Mouse (Mus musculus) adipose tissue, adult 10 weeks (tissue): ENCODE data around the gene Neil1. TPM values are rescaled to one million over a fixed set of nuclear protein-coding genes. Genes with fewer than 3 reads are reported as not detected.

Experiments
- polyA plus RNA-seq: library from polyadenylated mRNA; stranded (reverse); fragments of 350-450 nt; fragmentation: Illumina TruSeq; extraction: RNeasy Lipid Tissue Mini Kit (QIAGEN cat#74804); gene quantifications from one replicate; pipeline ENCODE4 v1.2.3, GENCODE M21; 2014; ENCODE audit warnings: low read depth, low replicate concordance

Neil1 gene
- 9.1 TPM for polyA plus RNA-seq

DNA sequence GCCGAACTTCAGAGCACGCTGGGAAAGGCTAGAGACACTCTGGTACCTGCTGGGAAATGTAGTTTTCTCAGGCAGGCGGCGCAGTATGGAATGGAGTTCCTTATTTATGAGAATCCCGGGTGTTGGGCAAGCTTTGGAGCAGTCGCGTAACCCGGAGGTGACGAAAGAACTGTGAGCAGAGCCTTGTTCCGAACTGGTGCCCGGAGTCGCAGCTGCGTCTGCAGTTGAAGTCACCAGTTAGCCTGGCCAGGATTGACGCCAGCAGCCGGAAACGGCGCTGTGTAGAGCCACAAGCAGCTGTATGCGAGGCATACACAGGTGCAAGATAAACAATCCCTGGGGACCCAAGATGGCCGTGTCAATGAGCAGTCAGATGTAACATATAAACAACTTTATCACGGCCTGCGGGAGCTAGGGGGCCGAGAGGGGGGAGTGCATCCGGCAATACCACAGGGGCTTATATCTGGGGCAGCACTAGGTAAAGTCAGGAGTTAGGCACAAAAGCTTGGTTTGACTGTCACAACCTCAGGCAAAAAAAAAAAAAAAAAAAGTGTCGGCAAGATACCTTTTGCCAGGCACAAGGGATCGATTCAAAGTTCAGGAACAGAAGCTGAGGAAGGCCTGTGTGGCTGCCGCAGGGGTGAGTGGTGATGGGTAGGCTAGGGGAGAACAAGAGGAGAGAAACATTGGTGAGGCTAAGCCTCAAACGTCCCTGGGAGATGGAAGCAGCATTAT lies at the start of gene Neil1:
Gene Neil1, minus strand, starts transcription at position 162 of the 735 bp plus-strand sequence.

GRCm38 (mm10) chr9:57158013-57158470 lies 9.9 kb upstream of the Neil1 start, which contains the start of gene Commd4:
Gene Commd4, minus strand, starts transcription at chr9:57158331.

GRCm38 (mm10) chr9:57130577-57131433 lies 17.3 kb downstream of the Neil1 start, which contains the start of gene Man2c1:
Gene Man2c1, plus strand, starts transcription at chr9:57130690.

Other genes with a start within 250 kb of the Neil1 start
- 13.8 TPM for gene Snx33, start 219.9 kb downstream of the Neil1 start, polyA plus RNA-seq
- 73.5 TPM for gene Imp3, start 210.8 kb downstream of the Neil1 start, polyA plus RNA-seq
- 13.0 TPM for gene Snupn, start 197.4 kb downstream of the Neil1 start, polyA plus RNA-seq
- 27.0 TPM for gene Ptpn9, start 153.4 kb downstream of the Neil1 start, polyA plus RNA-seq
- 24.4 TPM for gene Sin3a, start 76.3 kb downstream of the Neil1 start, polyA plus RNA-seq
- gene Man2c1, start 17.6 kb downstream of the Neil1 start, polyA plus RNA-seq = 90.5 TPM
- 113 TPM for gene Commd4, start 10.0 kb upstream of the Neil1 start, polyA plus RNA-seq
- not detected for gene Trcg1, start 88.3 kb upstream of the Neil1 start, polyA plus RNA-seq
- 19.8 TPM for gene 1700017B05Rik, start 114.3 kb upstream of the Neil1 start, polyA plus RNA-seq